In genomic region chr1:155212493-155212892, GRCm38 (mm10) we compare ENCODE assay signal across 8 mouse cellular contexts. TPM values are rescaled to one million over a fixed set of nuclear protein-coding genes. Genes with fewer than 3 reads are reported as not detected.
DNase-seq lines count a peak whose midpoint lies in the region; ATAC-seq and TF ChIP-seq lines count a peak whose summit lies in the region.

No protein-coding gene starts in this region.

- no peaks in the 10 kb centered on the region for H3K9me3 ChIP-seq in forebrain, embryonic 12.5 days
- no peaks in the 10 kb centered on the region for H3K9me3 ChIP-seq in intestine, embryonic 16.5 days (ENCODE audit: control insufficient read depth, low read length)
- H3K9me3 ChIP-seq in midbrain, embryonic 15.5 days = no peaks in the 10 kb centered on the region

- H3K27me3 ChIP-seq in cerebellum, adult 2 months (ENCODE audit: control insufficient read depth, insufficient read depth, low read length) = no peaks in the 10 kb centered on the region
- H3K27me3 ChIP-seq in forebrain, embryonic 12.5 days = no peaks in the 10 kb centered on the region
- H3K27me3 ChIP-seq in intestine, embryonic 16.5 days (replicated peaks; ENCODE audit: control insufficient read depth, insufficient read depth, low read length) = no peaks in the 10 kb centered on the region
- H3K27me3 ChIP-seq in midbrain, embryonic 15.5 days (replicated peaks) = no peaks in the 10 kb centered on the region

- peak overlapping the region; percentile 38 for H3K9ac ChIP-seq in forebrain, embryonic 12.5 days
- H3K9ac ChIP-seq in intestine, embryonic 16.5 days (ENCODE audit: low read depth, low read length) = peak overlapping the region; percentile 12; the same call in 1 of the 2 replicates
- no peak overlapping the region; the same call in 1 of the 2 replicates for H3K9ac ChIP-seq in midbrain, embryonic 15.5 days

- peaks cover 3% of the 10 kb centered on the region for H3K36me3 ChIP-seq in forebrain, embryonic 12.5 days (replicated peaks)
- H3K36me3 ChIP-seq in intestine, embryonic 16.5 days (ENCODE audit: control insufficient read depth, insufficient read depth, low read length) = no peaks in the 10 kb centered on the region
- H3K36me3 ChIP-seq in midbrain, embryonic 15.5 days (replicated peaks) = no peaks in the 10 kb centered on the region

- peaks cover 73% of the 10 kb centered on the region for H3K4me1 ChIP-seq in cerebellum, adult 2 months (ENCODE audit: control insufficient read depth, insufficient read depth, low read length)
- H3K4me1 ChIP-seq in forebrain, embryonic 12.5 days = peaks cover 70% of the 10 kb centered on the region
- peaks cover 20% of the 10 kb centered on the region for H3K4me1 ChIP-seq in intestine, embryonic 16.5 days (ENCODE audit: control insufficient read depth, insufficient read depth, low read length)
- H3K4me1 ChIP-seq in midbrain, embryonic 15.5 days = peaks cover 53% of the 10 kb centered on the region

- 79% methylated on average over 6 of the region's 6 CpGs for WGBS in cerebellum, adult 2 months
- 5% methylated on average over 6 of the region's 6 CpGs for WGBS in forebrain, embryonic 12.5 days
- 47% methylated on average over 6 of the region's 6 CpGs for WGBS in intestine, embryonic 16.5 days
- WGBS in midbrain, embryonic 15.5 days = 11% methylated on average over 6 of the region's 6 CpGs

- no peak overlapping the region for H3K4me3 ChIP-seq in cerebellum, adult 2 months (replicated peaks; ENCODE audit: insufficient read depth, low read depth, low read length)
- H3K4me3 ChIP-seq in forebrain, embryonic 12.5 days (replicated peaks) = no peak overlapping the region
- H3K4me3 ChIP-seq in intestine, embryonic 16.5 days (ENCODE audit: low read length) = no peak overlapping the region
- H3K4me3 ChIP-seq in midbrain, embryonic 15.5 days = no peak overlapping the region

- no peak overlapping the region for H3K27ac ChIP-seq in cerebellum, adult 2 months (ENCODE audit: insufficient read depth, low read length)
- H3K27ac ChIP-seq in forebrain, embryonic 12.5 days = peak overlapping the region; percentile 66
- 0 out of 2 replicates have a peak overlapping the region, but pooled peaks have one; percentile 2 for H3K27ac ChIP-seq in intestine, embryonic 16.5 days (ENCODE audit: low read length)
- peak overlapping the region; percentile 65; the same call in 1 of the 2 replicates for H3K27ac ChIP-seq in midbrain, embryonic 15.5 days

- TF ChIP-seq POLR2A in cerebellum, adult 2 months (IDR thresholded peaks at IDR 0.05; ENCODE audit: borderline replicate concordance, insufficient read depth, low read length) = no peak

- peak; percentile 64 for ATAC-seq in forebrain, embryonic 12.5 days (ENCODE audit: low FRiP score)
- peak; percentile 32; the same call in 1 of the 2 replicates for ATAC-seq in intestine, embryonic 16.5 days
- peak; percentile 21 for ATAC-seq in midbrain, embryonic 15.5 days (replicated peaks)

- no peak for TF ChIP-seq CTCF in cerebellum, adult 2 months (IDR thresholded peaks at IDR 0.05; ENCODE audit: borderline replicate concordance, insufficient read depth, low read depth, low read length)

- H3K4me2 ChIP-seq in forebrain, embryonic 12.5 days = peak overlapping the region; percentile 10; the same call in 1 of the 2 replicates
- no peak overlapping the region for H3K4me2 ChIP-seq in intestine, embryonic 16.5 days (ENCODE audit: low read depth, low read length)
- no peak overlapping the region for H3K4me2 ChIP-seq in midbrain, embryonic 15.5 days

- DNase-seq in cerebellum, adult 11-12 months = peak; percentile 32
- no peak for DNase-seq in cerebellum, adult 2 months
- peak; percentile 28 for DNase-seq in 416B (ENCODE audit: low read depth)
- no peak for DNase-seq in thymus, adult 18-20 months
- no peak for DNase-seq in urinary bladder, postnatal 14 days (ENCODE audit: low spot score)

RNA-seq across cellular contexts. Expression of gene BC034090, which starts 31.8 kb away (rescaled TPM):
- polyA plus RNA-seq in cerebellum, adult 2 months (2012; rRNA removed) = 14.1 and 15.5 TPM in 2 replicates
- polyA plus RNA-seq in forebrain, embryonic 12.5 days (2016; fragmentation: Nextera tagmentation; extraction: Ambion mirVana) = 2.9 and 4.5 TPM in 2 replicates
- polyA plus RNA-seq in intestine, embryonic 16.5 days (2015; fragmentation: Nextera tagmentation; extraction: Ambion mirVana) = 1.5 and 2.5 TPM in 2 replicates
- 4.0 and 4.3 TPM in 2 replicates for polyA plus RNA-seq in midbrain, embryonic 15.5 days (2015; fragmentation: Nextera tagmentation; extraction: Ambion mirVana)

RNA-seq across cellular contexts. Expression of gene Stx6, which starts 54.0 kb away (rescaled TPM):
- 82.2 and 83.2 TPM in 2 replicates for polyA plus RNA-seq in cerebellum, adult 2 months (2012; rRNA removed)
- 113 and 124 TPM in 2 replicates for polyA plus RNA-seq in forebrain, embryonic 12.5 days (2016; fragmentation: Nextera tagmentation; extraction: Ambion mirVana)
- polyA plus RNA-seq in intestine, embryonic 16.5 days (2015; fragmentation: Nextera tagmentation; extraction: Ambion mirVana) = 36.1 and 44.2 TPM in 2 replicates
- polyA plus RNA-seq in midbrain, embryonic 15.5 days (2015; fragmentation: Nextera tagmentation; extraction: Ambion mirVana) = 114 and 118 TPM in 2 replicates

Comparison
In these comparisons a context has a peak if more than half of its experiments do, and no peak if none do; other contexts are left out.
1. DNase-seq: peak in cerebellum, adult 11-12 months (single experiment) and 416B (single experiment); none in cerebellum, adult 2 months (0 of 2), thymus, adult 18-20 months (0 of 2) and urinary bladder, postnatal 14 days (single experiment).
2. Peak in every context shown above with its lines, with median percentiles within 50 percentile points of each other: ATAC-seq.